Mouse (Mus musculus) hindbrain, embryonic 15.5 days (tissue): Measurements from ENCODE around the gene Cox4i2. TPM values are rescaled to one million over a fixed set of nuclear protein-coding genes. Genes with fewer than 3 reads are reported as not detected.

Experiments
- ATAC-seq: fragments of 200-750 bp; cut with Nextera tagmentation; 2 replicates; pipeline ENCODE4 v1.8.0; 2017; ENCODE audit warnings: low read depth, moderate number of reproducible peaks, moderate TSS enrichment; ENCODE audit not compliant: low FRiP score
- H3K27ac ChIP-seq: fragments of 300-500 bp; sonication (generic); replicated peaks from 2 replicates; pipeline ENCODE4 v1.5.1; 2015; ENCODE audit warnings: mild to moderate bottlenecking, inconsistent platforms
- H3K27me3 ChIP-seq: fragments of 300-500 bp; sonication (generic); 2 replicates; pipeline ENCODE4 v1.6.1; 2015; ENCODE audit warnings: control low read depth, inconsistent platforms
- H3K36me3 ChIP-seq: fragments of 300-500 bp; sonication (generic); 2 replicates; pipeline ENCODE4 v1.6.1; 2015; ENCODE audit warnings: control low read depth, inconsistent platforms
- H3K4me1 ChIP-seq: fragments of 300-500 bp; sonication (generic); replicated peaks from 2 replicates; pipeline ENCODE4 v1.6.1; 2015; ENCODE audit warnings: control low read depth, inconsistent platforms
- H3K4me2 ChIP-seq: fragments of 300-500 bp; sonication (generic); 2 replicates; pipeline ENCODE4 v1.6.1; 2015; ENCODE audit warnings: moderate library complexity, mild to moderate bottlenecking, inconsistent platforms
- H3K4me3 ChIP-seq: fragments of 300-500 bp; sonication (generic); 2 replicates; pipeline ENCODE4 v1.5.1; 2015; ENCODE audit warnings: mild to moderate bottlenecking, inconsistent platforms
- H3K9ac ChIP-seq: fragments of 300-500 bp; sonication (generic); 2 replicates; pipeline ENCODE4 v1.6.1; 2015; ENCODE audit warnings: inconsistent platforms
- H3K9me3 ChIP-seq: fragments of 300-500 bp; sonication (generic); 2 replicates; pipeline ENCODE4 v1.6.1; 2016; ENCODE audit warnings: control low read depth, inconsistent platforms
- WGBS: fragments of 180-500 bp; shearing (Covaris S2); methylation state at CpG from one replicate; pipeline ENCODE4 v1.1.7; 2015; 5-methylcytosine and 5-hydroxymethylcytosine counted together
- polyA plus RNA-seq: library from polyadenylated mRNA; unstranded; fragments of >200 nt; fragmentation: Nextera tagmentation; extraction: Ambion mirVana; gene quantifications from 2 replicates; pipeline ENCODE4 v1.2.1, GENCODE M21; 2015

The Cox4i2 gene
- polyA plus RNA-seq, 1 experiment from 2014 or later = 6.3 TPM

DNA sequence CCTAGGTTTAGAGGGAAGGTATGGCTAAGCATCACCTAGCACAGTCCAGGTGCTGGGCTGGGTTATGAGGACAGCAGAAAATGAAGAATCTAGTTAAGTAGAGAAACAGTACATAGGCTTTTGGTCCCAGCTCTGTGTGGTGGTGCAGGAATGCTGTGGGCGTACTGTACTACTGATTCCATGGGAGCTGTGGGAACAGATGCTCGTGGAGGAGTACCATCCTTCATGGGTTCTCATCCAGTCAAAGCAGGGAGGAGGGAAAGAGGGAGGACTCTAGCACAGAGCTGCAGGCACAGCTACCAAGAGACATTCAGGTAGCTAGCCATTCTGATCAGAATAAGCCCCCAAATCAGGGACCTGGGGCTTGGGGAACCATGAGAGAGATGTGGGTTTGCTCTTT, 22.5 kb downstream of the Cox4i2 start:
- no peak overlapping the region for H3K27ac ChIP-seq
- no peaks in the 10 kb centered on the region for H3K4me1 ChIP-seq
- no peak overlapping the region for H3K4me2 ChIP-seq
- no peaks in the 10 kb centered on the region for H3K27me3 ChIP-seq
- 85% methylated on average over 2 of the region's 2 CpGs for WGBS
- H3K9me3 ChIP-seq = no peaks in the 10 kb centered on the region
- H3K4me3 ChIP-seq = no peak overlapping the region
- H3K9ac ChIP-seq = no peak overlapping the region
- ATAC-seq = no peak; the same call in 1 of the 2 replicates
- H3K36me3 ChIP-seq = 0 out of 2 replicates have a peak, but pooled peaks cover 6% of the 10 kb centered on the region

DNA sequence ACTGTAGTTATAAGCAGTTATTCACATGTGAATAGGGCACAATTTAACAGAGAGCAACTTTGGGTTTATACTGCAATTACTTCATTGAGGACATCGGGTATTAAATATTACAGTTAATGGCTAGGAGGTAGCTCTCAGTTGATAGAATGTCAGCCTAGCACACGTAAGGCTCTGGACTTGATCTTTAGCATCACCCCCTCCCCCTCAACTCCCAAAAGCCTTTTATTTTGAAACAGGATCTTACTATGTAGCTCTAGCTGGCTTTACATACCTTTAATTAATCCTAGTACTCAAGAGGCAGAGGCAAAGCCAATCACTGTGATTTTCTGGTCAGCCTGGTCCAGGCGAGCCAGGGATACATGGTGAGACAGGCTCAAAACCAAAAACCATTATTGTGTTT, 23.1 kb downstream of the Cox4i2 start:
- Histone ChIP-seq H3K27me3 (no peaks in the 10 kb centered on the region), H3K9me3 (no peaks in the 10 kb centered on the region), H3K9ac (no peak overlapping the region), H3K4me3 (no peak overlapping the region), H3K4me2 (no peak overlapping the region), H3K4me1 (no peaks in the 10 kb centered on the region), H3K27ac (no peak overlapping the region), H3K36me3 (0 out of 2 replicates have a peak, but pooled peaks cover 8% of the 10 kb centered on the region)
- 90% methylated on average over 3 of the region's 3 CpGs for WGBS
- no peak for ATAC-seq

- no peak for ATAC-seq
- Histone ChIP-seq H3K9ac (no peak overlapping the region), H3K4me3 (no peak overlapping the region), H3K4me2 (no peak overlapping the region), H3K36me3 (0 out of 2 replicates have a peak, but pooled peaks cover 8% of the 10 kb centered on the region), H3K9me3 (no peaks in the 10 kb centered on the region), H3K27ac (no peak overlapping the region), H3K27me3 (no peaks in the 10 kb centered on the region), H3K4me1 (peaks cover 8% of the 10 kb centered on the region)
- WGBS = 97% methylated on average over 2 of the region's 2 CpGs
These were observed 26.5 kb downstream of the Cox4i2 start for GRCm38 (mm10) chr2:152780466-152780865.

GRCm38 (mm10) chr2:152781031-152781711, 27.2 kb downstream of the Cox4i2 start:
- ATAC-seq = no peak
- Histone ChIP-seq H3K4me1 (peaks cover 15% of the 10 kb centered on the region), H3K9me3 (no peaks in the 10 kb centered on the region), H3K4me3 (no peak overlapping the region), H3K27me3 (no peaks in the 10 kb centered on the region), H3K36me3 (0 out of 2 replicates have a peak, but pooled peaks cover 8% of the 10 kb centered on the region), H3K27ac (no peak overlapping the region), H3K4me2 (no peak overlapping the region), H3K9ac (no peak overlapping the region)
- WGBS = 92% methylated on average over 3 of the region's 3 CpGs

- Histone ChIP-seq H3K4me2 (no peak overlapping the region), H3K27me3 (no peaks in the 10 kb centered on the region), H3K4me3 (no peak overlapping the region), H3K9ac (no peak overlapping the region), H3K4me1 (peaks cover 15% of the 10 kb centered on the region), H3K36me3 (0 out of 2 replicates have a peak, but pooled peaks cover 8% of the 10 kb centered on the region), H3K27ac (no peak overlapping the region), H3K9me3 (no peaks in the 10 kb centered on the region)
- WGBS = 89% methylated on average over 5 of the region's 5 CpGs
- ATAC-seq = no peak
These were observed 28.7 kb downstream of the Cox4i2 start for GRCm38 (mm10) chr2:152782656-152783055.

DNA sequence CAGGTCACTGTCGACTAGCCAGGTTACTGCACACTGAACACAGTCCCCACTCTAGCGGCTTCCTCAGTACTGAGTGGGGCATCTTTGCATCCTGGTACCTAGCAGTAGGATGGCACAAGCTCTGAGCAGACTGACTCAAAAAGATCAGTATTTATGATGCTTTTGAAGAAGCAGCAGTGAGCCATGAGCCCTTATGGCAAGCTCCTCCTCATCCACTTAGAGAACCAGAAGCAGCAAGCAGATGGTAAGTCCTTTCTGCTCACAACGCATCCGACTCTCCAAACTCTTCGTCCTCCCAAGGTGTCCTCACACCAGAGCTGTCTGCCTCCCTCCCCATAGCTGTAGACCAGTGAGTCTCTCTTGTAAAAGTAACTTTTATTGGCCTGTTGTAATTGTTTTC, 29.3 kb downstream of the Cox4i2 start:
- 0 out of 2 replicates have a peak, but pooled peaks cover 8% of the 10 kb centered on the region for H3K36me3 ChIP-seq
- H3K27me3 ChIP-seq = no peaks in the 10 kb centered on the region
- H3K4me1 ChIP-seq = peaks cover 15% of the 10 kb centered on the region
- H3K9me3 ChIP-seq = no peaks in the 10 kb centered on the region
- WGBS = 94% methylated on average over 5 of the region's 5 CpGs
- no peak overlapping the region for H3K4me3 ChIP-seq
- no peak for ATAC-seq
- H3K27ac ChIP-seq = no peak overlapping the region
- H3K9ac ChIP-seq = no peak overlapping the region
- H3K4me2 ChIP-seq = no peak overlapping the region

- 95% methylated on average over 8 of the region's 8 CpGs for WGBS
- no peak for ATAC-seq
- Histone ChIP-seq H3K4me3 (no peak overlapping the region), H3K27me3 (no peaks in the 10 kb centered on the region), H3K36me3 (0 out of 2 replicates have a peak, but pooled peaks cover 8% of the 10 kb centered on the region), H3K4me1 (peaks cover 25% of the 10 kb centered on the region), H3K4me2 (no peak overlapping the region), H3K9me3 (no peaks in the 10 kb centered on the region), H3K27ac (peak overlapping the region; percentile 77), H3K9ac (no peak overlapping the region)
These were observed 30.7 kb downstream of the Cox4i2 start for GRCm38 (mm10) chr2:152784640-152785039.

- WGBS = 64% methylated on average over 18 of the region's 18 CpGs
- no peak overlapping the region for H3K4me3 ChIP-seq
- H3K9ac ChIP-seq = no peak overlapping the region
- peaks cover 33% of the 10 kb centered on the region for H3K4me1 ChIP-seq
- H3K27me3 ChIP-seq = no peaks in the 10 kb centered on the region
- 0 out of 2 replicates have a peak, but pooled peaks cover 8% of the 10 kb centered on the region for H3K36me3 ChIP-seq
- peak overlapping the region; percentile 3; the same call in 1 of the 2 replicates for H3K4me2 ChIP-seq
- ATAC-seq = peak; percentile 67; the same call in 1 of the 2 replicates
- no peaks in the 10 kb centered on the region for H3K9me3 ChIP-seq
- peak overlapping the region; percentile 77 for H3K27ac ChIP-seq
These were observed 31.7 kb downstream of the Cox4i2 start for GRCm38 (mm10) chr2:152785446-152786350.

GRCm38 (mm10) chr2:152787136-152787535, 33.2 kb downstream of the Cox4i2 start:
- no peak for ATAC-seq
- H3K27me3 ChIP-seq = no peaks in the 10 kb centered on the region
- WGBS = 96% methylated on average over 2 of the region's 2 CpGs
- no peaks in the 10 kb centered on the region for H3K9me3 ChIP-seq
- H3K4me1 ChIP-seq = peaks cover 33% of the 10 kb centered on the region
- H3K9ac ChIP-seq = no peak overlapping the region
- H3K4me3 ChIP-seq = no peak overlapping the region
- H3K36me3 ChIP-seq = no peaks in the 10 kb centered on the region
- no peak overlapping the region for H3K27ac ChIP-seq
- H3K4me2 ChIP-seq = no peak overlapping the region

- no peak overlapping the region for H3K27ac ChIP-seq
- H3K36me3 ChIP-seq = no peaks in the 10 kb centered on the region
- peaks cover 33% of the 10 kb centered on the region for H3K4me1 ChIP-seq
- H3K4me3 ChIP-seq = no peak overlapping the region
- no peak overlapping the region for H3K4me2 ChIP-seq
- no peaks in the 10 kb centered on the region for H3K27me3 ChIP-seq
- 98% methylated on average over 6 of the region's 6 CpGs for WGBS
- no peak for ATAC-seq
- no peaks in the 10 kb centered on the region for H3K9me3 ChIP-seq
- no peak overlapping the region for H3K9ac ChIP-seq
These were observed 33.6 kb downstream of the Cox4i2 start for GRCm38 (mm10) chr2:152787543-152787942.

- no peaks in the 10 kb centered on the region for H3K27me3 ChIP-seq
- no peak overlapping the region for H3K4me3 ChIP-seq
- no peak overlapping the region for H3K9ac ChIP-seq
- peaks cover 33% of the 10 kb centered on the region for H3K4me1 ChIP-seq
- H3K4me2 ChIP-seq = no peak overlapping the region
- H3K9me3 ChIP-seq = no peaks in the 10 kb centered on the region
- peak overlapping the region; percentile 17; the same call in 1 of the 2 replicates for H3K27ac ChIP-seq
- ATAC-seq = 0 out of 2 replicates have a peak, but pooled peaks have one; percentile 19
- H3K36me3 ChIP-seq = no peaks in the 10 kb centered on the region
- 77% methylated on average over 6 of the region's 6 CpGs for WGBS
These were observed 35.0 kb downstream of the Cox4i2 start for GRCm38 (mm10) chr2:152788892-152789421.

DNA sequence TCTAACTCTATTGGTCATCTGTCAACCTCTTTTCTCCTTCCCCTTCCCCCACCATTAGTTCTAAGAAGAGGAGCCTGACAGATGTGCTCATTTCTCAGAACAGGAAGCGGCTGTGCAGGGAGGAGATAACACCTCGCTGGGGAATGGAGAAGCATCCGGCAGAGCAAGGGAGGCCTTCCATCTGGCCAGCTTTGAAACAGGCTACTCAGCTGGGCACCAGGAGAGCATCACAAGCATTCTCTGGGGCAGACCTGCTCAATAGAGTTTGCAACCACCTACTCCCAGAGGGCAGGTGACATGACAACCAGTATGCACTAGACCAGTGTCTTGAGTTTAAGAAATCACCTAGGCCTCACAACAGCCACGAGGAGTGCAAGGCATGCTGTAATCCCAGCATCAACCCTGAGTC, 35.6 kb downstream of the Cox4i2 start:
- Histone ChIP-seq H3K9me3 (no peaks in the 10 kb centered on the region), H3K9ac (no peak overlapping the region), H3K4me2 (no peak overlapping the region), H3K27me3 (no peaks in the 10 kb centered on the region), H3K4me1 (peaks cover 39% of the 10 kb centered on the region), H3K4me3 (no peak overlapping the region), H3K36me3 (no peaks in the 10 kb centered on the region), H3K27ac (peak overlapping the region; percentile 50)
- ATAC-seq = no peak
- WGBS = 52% methylated on average over 4 of the region's 4 CpGs
